Mouse (Mus musculus) CH12.LX (cell line): Measurements from ENCODE around the gene Nectin2. TPM values are rescaled to one million over a fixed set of nuclear protein-coding genes. Genes with fewer than 3 reads are reported as not detected.

Experiments used
- DNase-seq: peaks from one replicate; pipeline ENCODE4 v3.0.0-alpha.2; 2013; ENCODE audit errors: extremely low read depth
- H3K27ac ChIP-seq: 2 replicates; pipeline ENCODE4 v1.5.1; 2012; ENCODE audit warnings: low read depth, mild to moderate bottlenecking, control low read depth, moderate library complexity; ENCODE audit not compliant: insufficient read depth
- H3K27me3 ChIP-seq: replicated peaks from 2 replicates; pipeline ENCODE3; 2012; ENCODE audit warnings: inconsistent platforms
- H3K36me3 ChIP-seq, 2 experiments: replicated peaks in 1 of 2; 2 replicates each; pipeline versions ENCODE3 to v1.6.1; 2012; ENCODE audit warnings: inconsistent platforms in 1 of 2, low read length in 1 of 2, mild to moderate bottlenecking in 1 of 2, mixed read lengths in 1 of 2, moderate library complexity in 1 of 2; ENCODE audit not compliant: control insufficient read depth in 1 of 2, insufficient read depth in 1 of 2
- H3K4me1 ChIP-seq, 2 experiments: 2 replicates each; pipeline ENCODE4 v1.6.1; 2012; ENCODE audit warnings: inconsistent platforms in 1 of 2, moderate library complexity in 1 of 2; ENCODE audit not compliant: insufficient read depth in 2 of 2, control insufficient read depth in 1 of 2
- H3K4me2 ChIP-seq: 2 replicates; pipeline ENCODE4 v1.6.1; 2012; ENCODE audit warnings: low read depth, mild to moderate bottlenecking, control low read depth; ENCODE audit not compliant: poor library complexity, insufficient read depth, severe bottlenecking
- H3K4me3 ChIP-seq, 3 experiments: fragments of 150-350 bp in 1 of 3; sonication (generic) in 1 of 3; replicated peaks in 1 of 3; 2 replicates each; pipeline versions ENCODE3 to v1.5.1; 2011 to 2012; ENCODE audit warnings: low read depth in 2 of 3, low read length in 2 of 3, mild to moderate bottlenecking in 2 of 3, moderate library complexity in 2 of 3, control low read depth in 1 of 3, improper control_type of control experiment in 1 of 3, inconsistent platforms in 1 of 3, mixed read lengths in 1 of 3; ENCODE audit not compliant: poor library complexity in 1 of 3
- H3K79me2 ChIP-seq: replicated peaks from 2 replicates; pipeline ENCODE4 v1.6.1; 2012; ENCODE audit warnings: mild to moderate bottlenecking, moderate library complexity; ENCODE audit not compliant: control insufficient read depth, poor library complexity, insufficient read depth, severe bottlenecking; ENCODE audit errors: extremely low read depth
- H3K9ac ChIP-seq: 2 replicates; pipeline ENCODE4 v1.6.1; 2012; ENCODE audit warnings: low read depth, mild to moderate bottlenecking, control low read depth, moderate library complexity; ENCODE audit not compliant: insufficient read depth
- H3K9me3 ChIP-seq: replicated peaks from 2 replicates; pipeline ENCODE3; 2012; ENCODE audit warnings: low read length, inconsistent platforms, mixed read lengths
- CHD1 ChIP-seq: IDR thresholded peaks from 2 replicates; pipeline ENCODE4 v1.6.1; 2012; ENCODE audit warnings: low read depth, low read length, improper control_type of control experiment, inconsistent platforms
- CTCF ChIP-seq, 2 experiments: IDR thresholded peaks in 1 of 2; conservative IDR thresholded peaks in 1 of 2; 2 replicates each; pipeline ENCODE4 v1.5.1; 2011 to 2012; ENCODE audit warnings: low read depth in 2 of 2, low read length in 2 of 2, improper control_type of control experiment in 1 of 2, inconsistent platforms in 1 of 2, mild to moderate bottlenecking in 1 of 2, moderate library complexity in 1 of 2
- E2F4 ChIP-seq: IDR thresholded peaks from 2 replicates; pipeline ENCODE4 v1.6.1; 2011; ENCODE audit warnings: low read depth, low read length, improper control_type of control experiment; ENCODE audit not compliant: insufficient replicate concordance
- ELF1 ChIP-seq: IDR thresholded peaks from 2 replicates; pipeline ENCODE4 v1.6.1; 2014; ENCODE audit warnings: low read depth, mild to moderate bottlenecking, inconsistent platforms, low read length, improper control_type of control experiment
- GABPA ChIP-seq: IDR thresholded peaks from 2 replicates; pipeline ENCODE4 v1.6.1; 2012; ENCODE audit warnings: low read depth, low read length, improper control_type of control experiment, inconsistent platforms; ENCODE audit not compliant: insufficient replicate concordance
- HCFC1 ChIP-seq: IDR thresholded peaks from 2 replicates; pipeline ENCODE4 v1.6.1; 2012; ENCODE audit warnings: low read depth, mild to moderate bottlenecking, inconsistent platforms, low read length, improper control_type of control experiment
- JUN ChIP-seq: IDR thresholded peaks from 2 replicates; pipeline ENCODE4 v1.6.1; 2011; ENCODE audit warnings: low read depth, mild to moderate bottlenecking, low read length, improper control_type of control experiment, moderate library complexity; ENCODE audit not compliant: insufficient read depth
- KAT2A ChIP-seq: IDR thresholded peaks from 2 replicates; pipeline ENCODE4 v1.6.1; 2012; ENCODE audit warnings: low read length, improper control_type of control experiment, inconsistent platforms; ENCODE audit not compliant: insufficient replicate concordance
- MAFK ChIP-seq: IDR thresholded peaks from 2 replicates; pipeline ENCODE4 v1.6.1; 2011; ENCODE audit warnings: low read length, improper control_type of control experiment; ENCODE audit not compliant: insufficient replicate concordance
- MAX ChIP-seq: IDR thresholded peaks from 2 replicates; pipeline ENCODE4 v1.6.1; 2011; ENCODE audit warnings: low read length, improper control_type of control experiment
- MAZ ChIP-seq: IDR thresholded peaks from 2 replicates; pipeline ENCODE4 v1.6.1; 2012; ENCODE audit warnings: low read depth, mild to moderate bottlenecking, inconsistent platforms, low read length, improper control_type of control experiment, moderate library complexity
- MEF2A ChIP-seq: IDR thresholded peaks from 2 replicates; pipeline ENCODE4 v1.6.1; 2014; ENCODE audit warnings: low read depth, mild to moderate bottlenecking, inconsistent platforms, low read length, improper control_type of control experiment, borderline replicate concordance
- MXI1 ChIP-seq: IDR thresholded peaks from 2 replicates; pipeline ENCODE4 v1.6.1; 2011; ENCODE audit warnings: mild to moderate bottlenecking, low read depth, low read length, improper control_type of control experiment
- MYC ChIP-seq: IDR thresholded peaks from 2 replicates; pipeline ENCODE4 v1.6.1; 2011; ENCODE audit warnings: low read depth, mild to moderate bottlenecking, improper control_type of control experiment, low read length
- NELFE ChIP-seq: IDR thresholded peaks from 2 replicates; pipeline ENCODE4 v1.6.1; 2011; ENCODE audit warnings: low read depth, low read length, improper control_type of control experiment
- NRF1 ChIP-seq: IDR thresholded peaks from 2 replicates; pipeline ENCODE4 v1.6.1; 2014; ENCODE audit warnings: low read depth, mild to moderate bottlenecking, inconsistent platforms, low read length, improper control_type of control experiment, moderate library complexity
- PAX5 ChIP-seq: IDR thresholded peaks from 2 replicates; pipeline ENCODE4 v1.6.1; 2012; ENCODE audit warnings: low read length, inconsistent platforms, mixed read lengths
- POLR2A ChIP-seq: IDR thresholded peaks from 2 replicates; pipeline ENCODE4 v1.6.1; 2011; ENCODE audit warnings: low read depth, mild to moderate bottlenecking, improper control_type of control experiment, low read length
- RAD21 ChIP-seq: IDR thresholded peaks from 2 replicates; pipeline ENCODE4 v1.6.1; 2011; ENCODE audit warnings: low read depth, mild to moderate bottlenecking, low read length, improper control_type of control experiment, moderate library complexity
- RCOR1 ChIP-seq: conservative IDR thresholded peaks from 2 replicates; pipeline ENCODE4 v1.6.1; 2012; ENCODE audit warnings: low read depth, mild to moderate bottlenecking, inconsistent platforms, low read length, improper control_type of control experiment
- SIN3A ChIP-seq: IDR thresholded peaks from 2 replicates; pipeline ENCODE4 v1.6.1; 2012; ENCODE audit warnings: low read length, improper control_type of control experiment, inconsistent platforms
- UBTF ChIP-seq: IDR thresholded peaks from 2 replicates; pipeline ENCODE4 v1.6.1; 2012; ENCODE audit warnings: low read depth, mild to moderate bottlenecking, inconsistent platforms, low read length, improper control_type of control experiment, moderate library complexity
- USF2 ChIP-seq: conservative IDR thresholded peaks from 2 replicates; pipeline ENCODE4 v1.6.1; 2011; ENCODE audit warnings: low read depth, low read length, improper control_type of control experiment
- ZC3H11A ChIP-seq: IDR thresholded peaks from 2 replicates; pipeline ENCODE4 v1.6.1; 2012; ENCODE audit warnings: low read depth, mild to moderate bottlenecking, inconsistent platforms, low read length, improper control_type of control experiment
- ZKSCAN1 ChIP-seq: IDR thresholded peaks from 2 replicates; pipeline ENCODE4 v1.6.1; 2012; ENCODE audit warnings: low read depth, inconsistent platforms, low read length, improper control_type of control experiment, borderline replicate concordance
- ZNF384 ChIP-seq: IDR thresholded peaks from 2 replicates; pipeline ENCODE4 v1.6.1; 2012; ENCODE audit warnings: low read depth, low read length, improper control_type of control experiment, inconsistent platforms
- dilution Hi-C: fragments of 300-500 bp; cut with MboI; formaldehyde crosslinking; loops from 2 replicates; pipeline ENCODE4 v1.14.3; 2020; ENCODE audit warnings: low sequenced_read_pairs; ENCODE audit not compliant: extremely low pct_unique_long_range_greater_than_20kb, extremely low pct_ligation_motif_present
- in situ Hi-C: fragments of 300-500 bp; cut with MboI; formaldehyde crosslinking; loops from 3 replicates; pipeline ENCODE4 v1.14.3; 2019; ENCODE audit warnings: low sequenced_read_pairs, low pct_ligation_motif_present, low pct_unique_long_range_greater_than_20kb, mixed read lengths
- polyA plus RNA-seq: library from polyadenylated mRNA; unstranded; fragments of >175 nt; gene quantifications from 2 replicates; pipeline ENCODE4 v1.2.1, GENCODE M21; 2012; ENCODE audit warnings: low read depth; ENCODE audit not compliant: insufficient read length
- total RNA-seq, 2 experiments: library from RNA; depleted of rRNA; stranded (reverse); fragments of 300-350 nt in 1 of 2; fragments of >200 nt in 1 of 2; gene quantifications; 2 replicates each; pipeline ENCODE4 v1.2.3; 2012 to 2014

Gene Nectin2
- total and polyA plus RNA-seq, 3 experiments: 3.0 to 14.1 (median 6.3) TPM

GRCm38 (mm10) chr7:19777049-19777723, 26.9 kb upstream of the Nectin2 start:
- H3K27ac ChIP-seq: no peak overlapping the region
- no peaks in the 10 kb centered on the region for H3K79me2 ChIP-seq
- DNase-seq: no peak
- peaks cover 11% of the 10 kb centered on the region for H3K9me3 ChIP-seq
- no peak for TF ChIP-seq E2F4
- no peak for TF ChIP-seq MEF2A
- no peak for TF ChIP-seq RAD21
- no peak for TF ChIP-seq MXI1
- no peak for TF ChIP-seq NRF1
- TF ChIP-seq MAX: no peak
- TF ChIP-seq RCOR1: no peak
- TF ChIP-seq HCFC1: no peak
- no peak for TF ChIP-seq MYC
- TF ChIP-seq ZKSCAN1: no peak
- TF ChIP-seq ZC3H11A: no peak
- TF ChIP-seq JUN: no peak
- TF ChIP-seq PAX5: no peak
- TF ChIP-seq NELFE: no peak
- peaks cover 9% of the 10 kb centered on the region for H3K27me3 ChIP-seq
- no peaks in the 10 kb centered on the region for H3K4me1 ChIP-seq
- peaks cover 2 to 14% of the 10 kb centered on the region in 2 experiments for H3K36me3 ChIP-seq
- dilution Hi-C loops: no loop called here
- no peak overlapping the region for H3K4me2 ChIP-seq
- in situ Hi-C loops: no loop called here
- no peak overlapping the region for H3K4me3 ChIP-seq
- H3K9ac ChIP-seq: no peak overlapping the region

- no peak for TF ChIP-seq ZNF384
- TF ChIP-seq NELFE: no peak
- TF ChIP-seq POLR2A: no peak
- no peak for TF ChIP-seq CHD1
- no peak for TF ChIP-seq UBTF
- no peak for TF ChIP-seq NRF1
- TF ChIP-seq SIN3A: no peak
- no peak for TF ChIP-seq KAT2A
- no peak for TF ChIP-seq USF2
- no peak for TF ChIP-seq CTCF (conservative IDR thresholded peaks at IDR 0.05 in 1 of 2, IDR thresholded peaks at IDR 0.05 in 1 of 2; ENCODE audit: low read depth in 2 of 2, low read length in 2 of 2)
- TF ChIP-seq MAFK: no peak
- no peak for TF ChIP-seq MXI1
- TF ChIP-seq GABPA: no peak
- no peak for TF ChIP-seq MAZ
- TF ChIP-seq RCOR1: no peak
- no peak for TF ChIP-seq ELF1
- no peak for TF ChIP-seq MEF2A
- no peak for TF ChIP-seq E2F4
- in situ Hi-C loops: no loop called here
These were observed 21.4 kb upstream of the Nectin2 start for GRCm38 (mm10) chr7:19771682-19772081.

More at GRCm38 (mm10) chr7:19771682-19772081, 21.4 kb upstream of the Nectin2 start:
- no peak for DNase-seq
- Histone ChIP-seq H3K4me3 (no peak overlapping the region), H3K9me3 (peaks cover 4% of the 10 kb centered on the region), H3K79me2 (no peaks in the 10 kb centered on the region), H3K4me1 (peaks cover 4 to 17% of the 10 kb centered on the region in 2 experiments; a peak in 3 of 4 replicates), H3K36me3 (no peaks in the 10 kb centered on the region), H3K4me2 (no peak overlapping the region), H3K27ac (no peak overlapping the region), H3K27me3 (peaks cover 54% of the 10 kb centered on the region), H3K9ac (no peak overlapping the region)
- dilution Hi-C loops: no loop called here
